Mouse (Mus musculus) liver, embryonic 11.5 days (tissue): ENCODE data around the gene Sf3a1. TPM values are rescaled to one million over a fixed set of nuclear protein-coding genes. Genes with fewer than 3 reads are reported as not detected.
A peak's percentile ranks its signal among the peaks of the same experiment; 100 is the strongest.
"Not testable (repeated sequence)": the region's sequence is repeated elsewhere in the genome, so short reads cannot be mapped to it uniquely, and the experiment has no call there.

ENCODE experiments used
- ATAC-seq: fragments of 200-750 bp; cut with Nextera tagmentation; replicated peaks from 2 replicates; pipeline ENCODE4 v1.8.0; 2017; ENCODE audit warnings: moderate number of reproducible peaks, mild to moderate bottlenecking, moderate TSS enrichment, moderate library complexity; ENCODE audit not compliant: low FRiP score
- DNase-seq: peaks from one replicate; pipeline ENCODE4 v3.0.0-alpha.2; 2017; ENCODE audit warnings: low spot score
- H3K27ac ChIP-seq: fragments of 300-500 bp; sonication (generic); 2 replicates; pipeline ENCODE4 v1.5.1; 2014; ENCODE audit warnings: mild to moderate bottlenecking, low read depth, low read length, control low read depth
- H3K27me3 ChIP-seq: fragments of 300-500 bp; sonication (generic); replicated peaks from 2 replicates; pipeline ENCODE4 v1.6.1; 2014; ENCODE audit warnings: low read length, mixed read lengths; ENCODE audit not compliant: control insufficient read depth, insufficient read depth
- H3K36me3 ChIP-seq: fragments of 300-500 bp; sonication (generic); 2 replicates; pipeline ENCODE4 v1.6.1; 2014; ENCODE audit warnings: mild to moderate bottlenecking, low read length, moderate library complexity, mixed read lengths; ENCODE audit not compliant: control insufficient read depth, insufficient read depth
- H3K4me1 ChIP-seq: fragments of 300-500 bp; sonication (generic); replicated peaks from 2 replicates; pipeline ENCODE4 v1.6.1; 2014; ENCODE audit warnings: low read length, mixed read lengths; ENCODE audit not compliant: control insufficient read depth, insufficient read depth
- H3K4me2 ChIP-seq: fragments of 300-500 bp; sonication (generic); 2 replicates; pipeline ENCODE4 v1.6.1; 2014; ENCODE audit warnings: mild to moderate bottlenecking, control low read depth, moderate library complexity
- H3K4me3 ChIP-seq: fragments of 300-500 bp; sonication (generic); 2 replicates; pipeline ENCODE4 v1.5.1; 2014; ENCODE audit warnings: low read depth, low read length, control low read depth
- H3K9ac ChIP-seq: fragments of 300-500 bp; sonication (generic); 2 replicates; pipeline ENCODE4 v1.6.1; 2014; ENCODE audit warnings: low read depth, low read length, control low read depth
- H3K9me3 ChIP-seq: fragments of 300-500 bp; sonication (generic); 2 replicates; pipeline ENCODE4 v1.6.1; 2016; ENCODE audit warnings: low read length, inconsistent platforms, mixed read lengths; ENCODE audit not compliant: control insufficient read depth
- WGBS: fragments of 180-500 bp; shearing (Covaris S2); extraction: QIAGEN DNeasy Blood & Tissue Kit; methylation state at CpG from one replicate; pipeline ENCODE4 v1.1.7; 2014; 5-methylcytosine and 5-hydroxymethylcytosine counted together
- polyA plus RNA-seq: library from polyadenylated mRNA; unstranded; fragments of >200 nt; fragmentation: Nextera tagmentation; extraction: Ambion mirVana; gene quantifications from 2 replicates; pipeline ENCODE4 v1.2.1, GENCODE M21; 2014

Gene Sf3a1
- polyA plus RNA-seq, 1 experiment from 2014 or later: 76.0 TPM

- 63% methylated on average over 4 of the region's 4 CpGs for WGBS
- not testable (repeated sequence) for H3K27me3 ChIP-seq, H3K9ac ChIP-seq, H3K36me3 ChIP-seq, H3K4me2 ChIP-seq, H3K4me3 ChIP-seq, H3K4me1 ChIP-seq, DNase-seq, H3K9me3 ChIP-seq, H3K27ac ChIP-seq
- peak; percentile 70 for ATAC-seq
Measured at GRCm38 (mm10) chr11:4128461-4128860, 31.7 kb upstream of the Sf3a1 start.

- DNase-seq: no peak
- ATAC-seq: no peak
Measured at GRCm38 (mm10) chr11:4133450-4133849, 26.7 kb upstream of the Sf3a1 start.

GRCm38 (mm10) chr11:4134400-4134799 lies 25.8 kb upstream of the Sf3a1 start:
- Histone ChIP-seq H3K4me1 (peaks cover 8% of the 10 kb centered on the region), H3K9ac (no peak overlapping the region), H3K36me3 (no peaks in the 10 kb centered on the region), H3K27me3 (no peaks in the 10 kb centered on the region), H3K4me3 (no peak overlapping the region), H3K9me3 (peaks cover 3% of the 10 kb centered on the region; the same call in 1 of the 2 replicates), H3K4me2 (peak overlapping the region; percentile 95; the same call in 1 of the 2 replicates), H3K27ac (no peak overlapping the region)
- DNase-seq (no peak), ATAC-seq (no peak)
- 53% methylated on average over 6 of the region's 6 CpGs for WGBS

More at GRCm38 (mm10) chr11:4133450-4133849, 26.7 kb upstream of the Sf3a1 start:
- Histone ChIP-seq H3K4me2 (no peak overlapping the region), H3K36me3 (no peaks in the 10 kb centered on the region), H3K27ac (no peak overlapping the region), H3K27me3 (no peaks in the 10 kb centered on the region), H3K4me3 (no peak overlapping the region), H3K9ac (no peak overlapping the region), H3K9me3 (peaks cover 3% of the 10 kb centered on the region; the same call in 1 of the 2 replicates), H3K4me1 (peaks cover 8% of the 10 kb centered on the region)
- 48% methylated on average over 3 of the region's 3 CpGs for WGBS

- peak within 1 kb of the TSS; percentile 93 for H3K9ac ChIP-seq
- H3K4me1 ChIP-seq: peaks cover 8% of the 10 kb centered on the region
- peaks cover 3% of the 10 kb centered on the region; the same call in 1 of the 2 replicates for H3K9me3 ChIP-seq
- peak within 1 kb of the TSS; percentile 64 for H3K27ac ChIP-seq
- no peaks in the 10 kb centered on the region for H3K27me3 ChIP-seq
- H3K4me2 ChIP-seq: peak within 1 kb of the TSS; percentile 95
- peaks cover 3% of the 10 kb centered on the region; the same call in 1 of the 2 replicates for H3K36me3 ChIP-seq
- H3K4me3 ChIP-seq: peak within 1 kb of the TSS; percentile 92
- ATAC-seq (peak; percentile 92), DNase-seq (peak; percentile 89)
- WGBS: 3% methylated on average over 63 of the region's 66 CpGs
Measured at GRCm38 (mm10) chr11:4134986-4135935, 24.9 kb upstream of the Sf3a1 start, which contains the start of gene Rnf215. Rnf215 (plus strand) TSS chr11:4135202.

- Histone ChIP-seq H3K4me2 (no peak overlapping the region), H3K9me3 (no peaks in the 10 kb centered on the region), H3K4me3 (no peak overlapping the region), H3K36me3 (peaks cover 10% of the 10 kb centered on the region; the same call in 1 of the 2 replicates), H3K9ac (no peak overlapping the region), H3K27me3 (no peaks in the 10 kb centered on the region), H3K27ac (no peak overlapping the region), H3K4me1 (peaks cover 3% of the 10 kb centered on the region)
- 78% methylated on average over 2 of the region's 2 CpGs for WGBS
- DNase-seq (no peak), ATAC-seq (no peak)
Measured at GRCm38 (mm10) chr11:4138964-4139363, 21.2 kb upstream of the Sf3a1 start.

GRCm38 (mm10) chr11:4141505-4141904 lies 18.6 kb upstream of the Sf3a1 start:
- no peak overlapping the region for H3K4me3 ChIP-seq
- no peak for DNase-seq
- no peak overlapping the region for H3K4me2 ChIP-seq
- H3K36me3 ChIP-seq: peaks cover 12% of the 10 kb centered on the region; the same call in 1 of the 2 replicates
- no peak overlapping the region for H3K9ac ChIP-seq
- H3K27ac ChIP-seq: no peak overlapping the region
- ATAC-seq: no peak
- no peaks in the 10 kb centered on the region for H3K9me3 ChIP-seq
- H3K4me1 ChIP-seq: peaks cover 1% of the 10 kb centered on the region; the same call in 1 of the 2 replicates
- no peaks in the 10 kb centered on the region for H3K27me3 ChIP-seq

GRCm38 (mm10) chr11:4142352-4142751 lies 17.8 kb upstream of the Sf3a1 start:
- H3K27ac ChIP-seq: no peak overlapping the region
- H3K27me3 ChIP-seq: no peaks in the 10 kb centered on the region
- DNase-seq (no peak), ATAC-seq (no peak)
- H3K4me1 ChIP-seq: no peaks in the 10 kb centered on the region
- H3K4me3 ChIP-seq: no peak overlapping the region
- no peaks in the 10 kb centered on the region for H3K9me3 ChIP-seq
- no peak overlapping the region for H3K9ac ChIP-seq
- H3K36me3 ChIP-seq: peaks cover 12% of the 10 kb centered on the region; the same call in 1 of the 2 replicates
- H3K4me2 ChIP-seq: no peak overlapping the region
- 85% methylated on average over 4 of the region's 4 CpGs for WGBS

- DNase-seq: no peak
- Histone ChIP-seq H3K27ac (no peak overlapping the region), H3K27me3 (no peaks in the 10 kb centered on the region), H3K9ac (no peak overlapping the region), H3K4me1 (no peaks in the 10 kb centered on the region), H3K4me2 (no peak overlapping the region), H3K36me3 (peaks cover 12% of the 10 kb centered on the region; the same call in 1 of the 2 replicates), H3K9me3 (no peaks in the 10 kb centered on the region), H3K4me3 (no peak overlapping the region)
- WGBS: 89% methylated on average over 21 of the region's 21 CpGs
- ATAC-seq: no peak
Measured at GRCm38 (mm10) chr11:4143281-4144062, 16.7 kb upstream of the Sf3a1 start.
